Mouse (Mus musculus) cerebellum, adult 8-10 months (tissue): ENCODE measurements at regions not wholly inside any gene's neighbourhood (a gene's known extent, or its start where the extent isn't known, plus 50 kb on each side); places are given as distances from the start of the nearest gene placed in this dataset.
"Not testable (repeated sequence)": the region's sequence is repeated elsewhere in the genome, so short reads cannot be mapped to it uniquely, and the experiment has no call there.

Experiments
- DNase-seq: peaks from one replicate; pipeline ENCODE4 v3.0.0; 2022

DNA sequence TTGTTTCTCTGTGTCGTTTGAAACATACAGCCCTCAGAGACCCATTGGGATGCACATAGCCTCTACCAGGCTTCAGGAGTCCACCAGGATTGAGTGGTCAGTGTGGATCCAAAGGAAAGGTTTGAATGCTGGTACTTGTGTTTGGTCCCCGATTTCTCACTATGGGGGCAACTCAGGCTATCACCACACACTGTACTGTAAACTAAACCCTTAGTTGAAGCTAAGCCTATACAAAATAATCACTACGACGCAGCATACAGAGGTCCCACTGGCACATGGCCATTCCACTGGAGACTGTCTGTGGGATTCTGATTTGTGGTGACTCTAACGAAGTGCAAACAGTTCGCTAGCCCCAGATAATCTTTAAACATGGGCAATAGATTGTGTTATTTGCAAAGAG, 91.5 kb upstream of the Gm5148 start:
- DNase-seq: no peak

- no peak for DNase-seq
Observed at GRCm38 (mm10) chr3:37812936-37813335, 88.6 kb upstream of the Gm5148 start.

DNA sequence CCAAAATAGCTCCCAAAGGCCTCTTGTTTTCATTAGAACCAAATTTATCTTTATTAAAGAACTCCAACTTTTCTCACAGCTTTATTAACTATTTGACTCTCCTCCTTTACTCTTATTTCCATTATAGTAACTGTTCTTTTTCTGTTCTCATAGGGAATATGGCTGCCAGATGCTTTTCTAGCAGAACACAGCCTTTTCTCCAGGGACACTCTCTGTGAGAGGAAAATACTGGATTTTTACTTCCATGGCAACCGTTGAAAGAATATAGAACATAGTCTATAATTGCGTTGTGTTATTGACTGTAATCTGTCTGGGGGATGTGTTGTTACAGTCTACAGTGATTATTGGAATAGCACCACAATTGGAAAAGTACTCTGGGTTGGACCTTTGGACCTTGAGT, 87.1 kb upstream of the Gm5148 start:
- DNase-seq: no peak

GRCm38 (mm10) chr3:37810763-37811162, 86.5 kb upstream of the Gm5148 start:
- DNase-seq: no peak

GRCm38 (mm10) chr3:37805805-37806148, 81.5 kb upstream of the Gm5148 start:
- no peak for DNase-seq

DNA sequence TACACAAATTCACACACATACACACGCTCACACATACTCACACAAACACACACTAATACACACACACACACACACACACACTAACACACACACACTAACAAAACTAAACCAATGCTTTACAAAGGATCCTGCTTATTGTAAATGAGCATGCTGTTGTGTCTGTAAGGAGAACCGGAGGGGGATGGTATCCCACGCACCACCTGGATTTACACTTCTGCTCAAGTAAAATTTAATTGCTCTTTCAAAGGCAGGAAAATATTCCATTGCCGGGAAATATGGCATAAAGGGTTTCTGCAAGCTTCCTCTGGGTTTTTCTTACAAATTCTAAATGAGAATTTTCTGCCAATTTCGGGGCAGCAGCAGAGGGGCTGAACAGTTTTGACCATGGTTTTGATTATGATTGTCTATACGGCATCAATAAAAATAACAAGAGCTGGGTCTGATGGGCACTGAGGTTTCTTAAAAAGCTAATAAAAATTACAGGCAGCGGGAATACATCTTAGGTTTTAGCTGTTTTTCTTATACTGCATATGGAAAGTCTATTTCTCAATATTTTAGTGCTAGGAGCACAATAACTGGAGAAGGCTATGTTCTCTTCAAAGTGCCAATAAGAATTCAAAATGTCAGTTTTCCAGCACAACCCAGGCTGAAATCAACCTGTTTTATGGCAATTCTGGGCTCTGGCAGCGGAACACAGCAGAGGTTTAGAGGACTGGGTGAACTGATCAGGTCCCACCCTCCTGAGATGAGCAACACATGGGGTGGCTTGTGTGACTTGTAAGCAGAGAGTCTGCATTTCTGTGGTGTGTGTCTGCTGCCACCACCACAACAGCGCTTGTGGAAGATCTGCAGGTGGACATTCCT, 80.9 kb upstream of the Gm5148 start:
- no peak for DNase-seq

GRCm38 (mm10) chr3:37804261-37804660, 80.0 kb upstream of the Gm5148 start:
- no peak for DNase-seq

- DNase-seq: not testable (repeated sequence)
Observed at GRCm38 (mm10) chr3:37803781-37804180, 79.5 kb upstream of the Gm5148 start.

- DNase-seq: no peak
Observed at GRCm38 (mm10) chr3:37801551-37801950, 77.3 kb upstream of the Gm5148 start.

GRCm38 (mm10) chr3:37799809-37800208, 75.5 kb upstream of the Gm5148 start:
- DNase-seq: no peak

DNA sequence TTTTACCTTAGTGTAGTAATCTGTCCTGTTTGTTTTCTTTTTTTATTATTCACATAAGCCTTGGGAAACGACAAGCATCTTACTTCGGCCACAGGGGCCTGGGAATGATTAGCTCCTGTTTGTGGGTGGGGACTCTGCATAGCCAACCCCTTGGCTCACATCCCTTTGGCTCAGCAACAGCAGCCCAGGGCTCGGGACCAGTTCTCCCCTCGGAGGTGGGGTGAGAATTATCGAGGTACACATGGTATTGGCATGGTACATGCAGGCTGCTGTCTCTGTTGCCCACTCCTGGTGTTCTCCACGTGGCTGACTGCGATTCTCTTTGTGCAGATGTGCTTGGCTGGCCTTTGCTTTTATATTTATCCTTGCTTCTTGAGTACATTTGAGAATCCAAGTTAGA, 65.4 kb upstream of the Gm5148 start:
- DNase-seq: no peak

DNA sequence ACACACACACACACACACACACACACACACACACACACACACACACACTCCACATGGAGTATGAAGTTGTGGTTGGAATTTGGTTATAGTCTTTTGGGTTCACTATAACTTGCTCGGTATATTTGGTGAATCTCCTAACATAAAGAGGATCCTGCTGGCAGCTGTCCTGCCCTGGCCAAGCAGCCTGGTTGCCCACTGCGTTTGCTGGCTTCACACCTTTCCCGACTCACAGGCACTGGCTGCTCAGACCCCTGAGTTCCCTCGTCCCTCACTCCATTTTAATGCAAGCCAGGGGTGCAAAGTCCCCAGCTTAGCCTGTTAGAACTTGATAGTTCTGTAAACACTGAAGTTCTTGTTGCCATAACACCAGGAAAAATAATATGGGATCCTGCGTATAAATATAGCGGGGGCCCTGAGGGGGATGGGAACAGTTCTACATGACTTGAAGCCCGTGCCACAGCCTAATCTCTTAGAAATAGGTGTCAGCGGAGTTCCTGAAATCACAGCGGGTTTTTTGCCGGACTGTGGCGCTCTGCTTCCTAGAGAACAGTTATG, 64.9 kb upstream of the Gm5148 start:
- DNase-seq: no peak

GRCm38 (mm10) chr3:37788366-37788765, 64.1 kb upstream of the Gm5148 start:
- DNase-seq: no peak

- no peak for DNase-seq
Observed at GRCm38 (mm10) chr3:37786792-37787191, 62.5 kb upstream of the Gm5148 start.

- no peak for DNase-seq
Observed at GRCm38 (mm10) chr3:37781086-37781485, 56.8 kb upstream of the Gm5148 start.

DNA sequence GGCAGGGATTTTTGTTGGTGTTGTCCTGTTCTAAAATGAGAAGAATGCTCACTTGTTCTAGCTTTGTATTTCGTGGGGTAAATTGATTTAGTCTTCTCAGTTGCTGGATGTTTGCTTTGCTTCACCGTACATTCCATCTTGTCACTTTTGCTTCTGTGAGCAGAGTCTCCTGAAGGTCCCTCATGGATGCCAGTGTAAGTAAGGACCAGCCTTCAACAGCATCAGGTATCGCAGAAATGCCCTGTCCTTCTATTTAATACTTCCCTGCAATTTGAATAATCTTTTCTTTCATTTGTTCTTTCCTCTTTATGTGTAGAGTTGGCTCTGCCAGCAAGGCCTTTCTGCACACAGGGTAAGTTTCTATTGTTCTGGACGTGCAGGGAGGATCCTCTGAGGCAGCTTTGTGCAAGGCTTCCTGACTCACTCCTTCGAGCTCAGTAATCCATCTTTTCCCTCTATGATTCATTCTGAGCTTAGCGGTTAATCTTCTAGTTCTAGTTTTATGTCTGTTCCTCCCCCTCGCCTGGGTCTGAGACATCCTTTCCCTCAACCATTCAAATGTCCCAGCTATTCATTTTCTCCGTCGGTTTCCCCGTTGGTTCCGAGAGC, 55.7 kb upstream of the Gm5148 start:
- no peak for DNase-seq

GRCm38 (mm10) chr3:37778386-37778785, 54.1 kb upstream of the Gm5148 start:
- DNase-seq: no peak

DNA sequence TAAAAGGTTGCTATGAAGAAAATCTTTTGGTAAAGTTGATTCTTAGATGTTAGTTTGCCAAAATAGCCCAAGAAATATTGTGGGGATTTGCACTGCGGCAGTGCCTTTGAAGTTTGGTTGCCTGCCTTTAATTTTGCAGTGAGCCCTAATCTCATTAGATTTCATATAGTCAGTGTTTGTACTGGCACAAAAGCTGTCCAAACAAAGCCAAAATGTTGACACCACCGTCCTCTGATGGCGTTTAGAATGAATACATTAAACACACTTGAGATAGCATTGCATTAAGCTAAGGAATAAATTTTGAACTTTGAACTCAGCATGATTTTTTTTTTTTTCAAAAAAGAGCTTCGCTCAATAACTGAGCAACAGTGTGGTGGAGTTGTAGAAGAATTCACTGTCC, 51.9 kb upstream of the Gm5148 start:
- DNase-seq: no peak
